Mouse (Mus musculus): ENCODE measurements around the gene Olfr70. TPM values are rescaled to one million over a fixed set of nuclear protein-coding genes. Genes with fewer than 3 reads are reported as not detected.

The Olfr70 gene
- polyA plus RNA-seq, 1 experiment from 2014 or later, result not detected

GRCm38 (mm10) chr4:43672070-43672469 is 28.5 kb downstream of the Olfr70 start:
- Histone ChIP-seq H3K9ac (ENCODE audit: low read depth, low read length) (no peak overlapping the region), H3K27me3 (ENCODE audit: insufficient read depth, low read length) (no peaks in the 10 kb centered on the region), H3K36me3 (ENCODE audit: insufficient read depth, low read length) (0 out of 2 replicates have a peak, but pooled peaks cover 2% of the 10 kb centered on the region), H3K27ac (no peak overlapping the region), H3K4me2 (ENCODE audit: low read length) (no peak overlapping the region), H3K9me3 (replicated peaks; ENCODE audit: low read length) (no peaks in the 10 kb centered on the region), H3K4me3 (replicated peaks; ENCODE audit: low read depth, low read length) (no peak overlapping the region), H3K4me1 (replicated peaks; ENCODE audit: insufficient read depth, low read length) (0 out of 2 replicates have a peak, but pooled peaks cover 8% of the 10 kb centered on the region)
- 7% methylated on average over 2 of the region's 2 CpGs for WGBS
- DNase-seq (ENCODE audit: low spot score) (peak; percentile 94), ATAC-seq (replicated peaks; ENCODE audit: low FRiP score, low read depth) (no peak)
- peak; percentile 92 for TF ChIP-seq CTCF (IDR thresholded peaks at IDR 0.05; ENCODE audit: low read depth)

- WGBS, result 2% methylated on average over 22 of the region's 25 CpGs
- Histone ChIP-seq H3K4me1 (replicated peaks; ENCODE audit: insufficient read depth, low read length) (0 out of 2 replicates have a peak, but pooled peaks cover 8% of the 10 kb centered on the region), H3K9ac (ENCODE audit: low read depth, low read length) (peak overlapping the region; percentile 83), H3K4me2 (ENCODE audit: low read length) (peak overlapping the region; percentile 83), H3K4me3 (replicated peaks; ENCODE audit: low read depth, low read length) (peak overlapping the region; percentile 76), H3K9me3 (replicated peaks; ENCODE audit: low read length) (no peaks in the 10 kb centered on the region), H3K27ac (peak overlapping the region; percentile 55; the same call in 1 of the 2 replicates), H3K27me3 (ENCODE audit: insufficient read depth, low read length) (no peaks in the 10 kb centered on the region), H3K36me3 (ENCODE audit: insufficient read depth, low read length) (0 out of 2 replicates have a peak, but pooled peaks cover under 1% of the 10 kb centered on the region)
- no peak for TF ChIP-seq CTCF (IDR thresholded peaks at IDR 0.05; ENCODE audit: low read depth)
- ATAC-seq (replicated peaks; ENCODE audit: low FRiP score, low read depth) (peak; percentile 77), DNase-seq (ENCODE audit: low spot score) (peak; percentile 60)
Measured at GRCm38 (mm10) chr4:43669428-43669794, 31.2 kb downstream of the Olfr70 start.

GRCm38 (mm10) chr4:43668782-43669427 is 31.7 kb downstream of the Olfr70 start, which contains the start of the genes Tmem8b and Fam221b:
Gene Tmem8b (plus strand): TSS chr4:43668971.
Gene Fam221b (minus strand): TSS chr4:43669145.
- Histone ChIP-seq H3K27ac (peak within 1 kb of the TSS; percentile 55; the same call in 1 of the 2 replicates), H3K9ac (ENCODE audit: low read depth, low read length) (peak within 1 kb of the TSS; percentile 83), H3K4me3 (replicated peaks; ENCODE audit: low read depth, low read length) (peak within 1 kb of the TSS; percentile 76), H3K36me3 (ENCODE audit: insufficient read depth, low read length) (no peaks in the 10 kb centered on the region), H3K27me3 (ENCODE audit: insufficient read depth, low read length) (no peaks in the 10 kb centered on the region), H3K4me2 (ENCODE audit: low read length) (peak within 1 kb of the TSS; percentile 83), H3K4me1 (replicated peaks; ENCODE audit: insufficient read depth, low read length) (0 out of 2 replicates have a peak, but pooled peaks cover 8% of the 10 kb centered on the region), H3K9me3 (replicated peaks; ENCODE audit: low read length) (no peaks in the 10 kb centered on the region)
- peak; percentile 89 for ATAC-seq (replicated peaks; ENCODE audit: low FRiP score, low read depth)
- DNase-seq (ENCODE audit: low spot score), result peak; percentile 95
- 2% methylated on average over 41 of the region's 41 CpGs for WGBS
- no peak for TF ChIP-seq CTCF (IDR thresholded peaks at IDR 0.05; ENCODE audit: low read depth)

GRCm38 (mm10) chr4:43666412-43666811 is 34.2 kb downstream of the Olfr70 start:
- 0 out of 2 replicates have a peak, but pooled peaks cover 8% of the 10 kb centered on the region for H3K4me1 ChIP-seq (replicated peaks; ENCODE audit: insufficient read depth, low read length)
- no peak overlapping the region for H3K4me2 ChIP-seq (ENCODE audit: low read length)
- H3K4me3 ChIP-seq (replicated peaks; ENCODE audit: low read depth, low read length), result no peak overlapping the region
- 0 out of 2 replicates have a peak, but pooled peaks cover 3% of the 10 kb centered on the region for H3K27me3 ChIP-seq (ENCODE audit: insufficient read depth, low read length)
- DNase-seq (ENCODE audit: low spot score) (peak; percentile 64), ATAC-seq (replicated peaks; ENCODE audit: low FRiP score, low read depth) (no peak)
- H3K36me3 ChIP-seq (ENCODE audit: insufficient read depth, low read length), result no peaks in the 10 kb centered on the region
- H3K9ac ChIP-seq (ENCODE audit: low read depth, low read length), result no peak overlapping the region
- no peak overlapping the region for H3K27ac ChIP-seq
- H3K9me3 ChIP-seq (replicated peaks; ENCODE audit: low read length), result no peaks in the 10 kb centered on the region
- WGBS, result 19% methylated on average over 4 of the region's 4 CpGs
- TF ChIP-seq CTCF (IDR thresholded peaks at IDR 0.05; ENCODE audit: low read depth), result peak; percentile 74

- H3K9me3 ChIP-seq (replicated peaks; ENCODE audit: low read length), result no peaks in the 10 kb centered on the region
- no peak for ATAC-seq (replicated peaks; ENCODE audit: low FRiP score, low read depth)
- no peak for DNase-seq (ENCODE audit: low spot score)
- 62% methylated on average over 4 of the region's 4 CpGs for WGBS
- no peaks in the 10 kb centered on the region for H3K36me3 ChIP-seq (ENCODE audit: insufficient read depth, low read length)
- peak; percentile 31; the same call in 1 of the 2 replicates for TF ChIP-seq CTCF (IDR thresholded peaks at IDR 0.05; ENCODE audit: low read depth)
- H3K4me2 ChIP-seq (ENCODE audit: low read length), result peak overlapping the region; percentile 67; the same call in 1 of the 2 replicates
- no peak overlapping the region for H3K9ac ChIP-seq (ENCODE audit: low read depth, low read length)
- H3K4me1 ChIP-seq (replicated peaks; ENCODE audit: insufficient read depth, low read length), result no peaks in the 10 kb centered on the region
- peak overlapping the region; percentile 92; the same call in 1 of the 2 replicates for H3K4me3 ChIP-seq (replicated peaks; ENCODE audit: low read depth, low read length)
- no peak overlapping the region for H3K27ac ChIP-seq
- 0 out of 2 replicates have a peak, but pooled peaks cover under 1% of the 10 kb centered on the region for H3K27me3 ChIP-seq (ENCODE audit: insufficient read depth, low read length)
Measured at GRCm38 (mm10) chr4:43657146-43657545, 43.5 kb downstream of the Olfr70 start.

GRCm38 (mm10) chr4:43656339-43657109 is 44.1 kb downstream of the Olfr70 start, which contains the start of gene Hint2:
Gene Hint2 (minus strand): TSS chr4:43656466.
- Histone ChIP-seq H3K4me1 (replicated peaks; ENCODE audit: insufficient read depth, low read length) (no peaks in the 10 kb centered on the region), H3K9me3 (replicated peaks; ENCODE audit: low read length) (no peaks in the 10 kb centered on the region), H3K4me2 (ENCODE audit: low read length) (peak within 1 kb of the TSS; percentile 67), H3K27ac (peak within 1 kb of the TSS; percentile 97), H3K4me3 (replicated peaks; ENCODE audit: low read depth, low read length) (peak within 1 kb of the TSS; percentile 92), H3K27me3 (ENCODE audit: insufficient read depth, low read length) (no peaks in the 10 kb centered on the region), H3K9ac (ENCODE audit: low read depth, low read length) (peak within 1 kb of the TSS; percentile 93), H3K36me3 (ENCODE audit: insufficient read depth, low read length) (no peaks in the 10 kb centered on the region)
- DNase-seq (ENCODE audit: low spot score) (peak; percentile 99), ATAC-seq (replicated peaks; ENCODE audit: low FRiP score, low read depth) (peak; percentile 95)
- under 1% methylated on average over 33 of the region's 34 CpGs for WGBS
- peak; percentile 36; the same call in 1 of the 2 replicates for TF ChIP-seq CTCF (IDR thresholded peaks at IDR 0.05; ENCODE audit: low read depth)

Data from kidney, postnatal 0 days (tissue).